Mouse (Mus musculus): Measurements from ENCODE around the gene Dpm1. TPM values are rescaled to one million over a fixed set of nuclear protein-coding genes. Genes with fewer than 3 reads are reported as not detected.

Gene Dpm1
- 74.1 and 83.6 TPM in 2 replicates for polyA plus RNA-seq (2021; fragmentation: Nextera tagmentation)
- long read RNA-seq, experiment 1, transcript Dpm1-209 (9 exons, 2,293 nt): major isoform, 84 of 93 reads
- long read RNA-seq, experiment 1, partial matches to known transcripts: 1 of 93 reads
- long read RNA-seq, experiment 1, other reads (novel, unspliced or antisense): 5 of 93 reads
- long read RNA-seq, experiment 2, full-length matches to known transcripts: 55 of 62 reads
- long read RNA-seq, experiment 2, partial matches to known transcripts: 1 of 62 reads
- long read RNA-seq, experiment 2, other reads (novel, unspliced or antisense): 6 of 62 reads

DNA sequence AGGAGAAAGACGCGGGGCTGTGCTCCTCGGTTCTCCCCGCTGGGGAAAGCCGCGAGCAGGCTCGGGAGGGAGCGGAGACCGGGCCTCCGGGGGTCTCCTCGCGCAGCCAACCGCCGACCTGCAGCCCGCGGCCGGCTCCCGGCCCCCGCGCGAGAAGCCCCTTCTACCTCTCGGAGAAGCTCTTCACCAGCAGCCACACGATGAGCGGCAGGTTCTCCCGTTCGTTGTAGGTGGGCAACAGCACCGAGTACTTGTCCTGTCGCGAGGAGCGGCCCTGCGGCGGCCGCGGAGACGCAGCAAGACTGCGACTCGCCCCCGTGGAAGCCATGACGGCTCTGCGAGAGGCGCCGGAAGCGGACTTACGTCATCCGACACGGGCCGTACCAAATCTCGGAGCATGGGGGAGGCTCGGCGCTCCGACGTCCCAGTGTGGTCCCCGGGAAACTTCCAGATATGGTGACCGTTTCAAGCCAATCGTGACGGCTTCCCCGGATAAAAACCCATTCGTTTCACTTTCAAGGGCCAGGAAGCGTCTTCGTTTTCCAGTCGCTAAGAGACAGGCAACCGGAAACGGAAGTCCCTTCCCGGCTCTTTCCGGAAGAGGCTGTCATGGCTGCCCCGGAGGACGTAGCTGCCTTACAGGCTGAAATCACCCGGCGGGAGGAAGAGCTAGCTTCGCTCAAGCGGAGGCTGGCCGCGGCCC is at the start of gene Dpm1, which contains the start of the genes Gm20716 and Mocs3:
Gene Dpm1 (minus strand): TSS at position 566 of the 703 bp plus-strand sequence.
Gene Gm20716 (minus strand): TSS at position 339 of the 703 bp plus-strand sequence.
Gene Mocs3 (plus strand): TSS at position 597 of the 703 bp plus-strand sequence.

DNA sequence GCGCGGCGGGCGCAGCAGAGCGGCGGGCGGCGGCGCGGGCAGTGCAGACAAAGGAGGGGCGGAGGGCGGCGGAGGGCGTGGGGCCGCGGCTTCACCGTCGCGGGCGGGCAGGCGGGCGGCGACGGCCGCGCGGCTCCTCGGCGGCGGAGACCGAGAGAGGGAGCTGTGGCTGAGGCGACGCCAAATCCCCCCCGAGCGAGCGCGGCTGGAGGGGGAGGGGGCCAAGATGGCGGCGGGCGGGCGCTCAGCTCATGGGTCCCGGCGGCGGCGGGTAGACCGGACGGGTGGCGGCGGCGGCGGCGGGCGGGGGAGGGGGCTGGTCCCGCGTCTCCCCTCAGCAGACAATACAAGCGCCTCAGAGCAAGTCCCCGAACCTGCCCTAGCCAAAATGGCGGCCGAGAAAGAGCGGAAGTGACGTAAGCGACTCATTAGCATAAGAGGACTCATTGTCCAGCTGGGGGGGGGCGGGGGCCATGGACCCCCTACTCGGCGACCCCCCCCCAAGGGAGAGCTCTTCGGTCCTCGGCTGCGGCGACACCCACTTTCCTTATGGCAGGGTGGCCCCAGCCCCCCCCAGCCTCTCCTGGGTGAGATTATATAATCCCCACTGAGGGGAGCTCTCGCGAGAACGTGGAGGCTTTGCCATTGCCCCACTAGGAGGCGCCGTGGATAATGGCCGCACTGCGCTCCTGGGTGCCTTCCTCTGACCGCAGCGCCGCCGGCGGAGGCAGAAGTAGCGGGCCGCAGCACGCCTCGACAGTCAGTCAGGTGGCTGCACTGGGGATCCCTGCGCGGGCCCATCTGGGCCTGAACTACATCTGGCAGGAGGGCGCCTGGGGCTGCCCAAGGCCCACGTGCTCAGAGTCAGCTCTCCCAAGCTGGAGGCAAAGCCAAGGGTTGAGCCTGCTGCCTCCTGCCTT is 23.4 kb downstream of the Dpm1 start, which contains the start of gene Adnp:
Gene Adnp (minus strand): TSS at position 388 of the 920 bp plus-strand sequence.

Other genes starting within 250 kb of the Dpm1 start
- 0.05 and 0.09 TPM in 2 replicates for gene Ripor3, start 220.0 kb downstream of the Dpm1 start, polyA plus RNA-seq (2021; fragmentation: Nextera tagmentation)
- gene Pard6b, start 149.6 kb downstream of the Dpm1 start, polyA plus RNA-seq (2021; fragmentation: Nextera tagmentation): 0.59 and 2.5 TPM in 2 replicates
- 0.09 and 8.8 TPM in 2 replicates for gene Adnp, start 23.5 kb downstream of the Dpm1 start, polyA plus RNA-seq (2021; fragmentation: Nextera tagmentation)
- gene Gm20716, start 227 bp downstream of the Dpm1 start, polyA plus RNA-seq (2021; fragmentation: Nextera tagmentation): 3.5 and 10.4 TPM in 2 replicates
- 1.9 and 18.4 TPM in 2 replicates for gene Mocs3, start within 50 bp of the Dpm1 start, polyA plus RNA-seq (2021; fragmentation: Nextera tagmentation)
- gene Kcng1, start 51.1 kb upstream of the Dpm1 start, polyA plus RNA-seq (2021; fragmentation: Nextera tagmentation): 8.3 and 9.9 TPM in 2 replicates

Data from left cerebral cortex, adult 6 months (tissue).